Mouse (Mus musculus) limb, embryonic 12.5 days (tissue): ENCODE measurements at regions not wholly inside any gene's neighbourhood (a gene's known extent, or its start where the extent isn't known, plus 50 kb on each side); places are given as distances from the start of the nearest gene placed in this dataset.
A peak's percentile ranks its signal among the peaks of the same experiment; 100 is the strongest.

Source experiments
- ATAC-seq: fragments of 200-750 bp; cut with Nextera tagmentation; 2 replicates; pipeline ENCODE4 v1.8.0; 2017; ENCODE audit warnings: low read depth, moderate TSS enrichment; ENCODE audit not compliant: insufficient number of reproducible peaks, insufficient read depth, low FRiP score, low TSS enrichment
- H3K27ac ChIP-seq: fragments of 300-500 bp; sonication (generic); 2 replicates; pipeline ENCODE4 v1.5.1; 2016; ENCODE audit warnings: mild to moderate bottlenecking, moderate library complexity
- H3K27me3 ChIP-seq: fragments of 300-500 bp; sonication (generic); 2 replicates; pipeline ENCODE4 v1.6.1; 2016; ENCODE audit warnings: mild to moderate bottlenecking, moderate library complexity
- H3K36me3 ChIP-seq: fragments of 300-500 bp; sonication (generic); 2 replicates; pipeline ENCODE4 v1.6.1; 2016; ENCODE audit warnings: mild to moderate bottlenecking, moderate library complexity
- H3K4me1 ChIP-seq: fragments of 300-500 bp; sonication (generic); replicated peaks from 2 replicates; pipeline ENCODE4 v1.6.1; 2016
- H3K4me2 ChIP-seq: fragments of 300-500 bp; sonication (generic); 2 replicates; pipeline ENCODE4 v1.6.1; 2016; ENCODE audit warnings: mild to moderate bottlenecking, moderate library complexity
- H3K4me3 ChIP-seq: fragments of 300-500 bp; sonication (generic); replicated peaks from 2 replicates; pipeline ENCODE4 v1.5.1; 2016; ENCODE audit warnings: mild to moderate bottlenecking
- H3K9ac ChIP-seq: fragments of 300-500 bp; sonication (generic); replicated peaks from 2 replicates; pipeline ENCODE4 v1.6.1; 2016; ENCODE audit warnings: mild to moderate bottlenecking, moderate library complexity
- H3K9me3 ChIP-seq: fragments of 300-500 bp; sonication (generic); 2 replicates; pipeline ENCODE4 v1.6.1; 2016; ENCODE audit warnings: mild to moderate bottlenecking, moderate library complexity
- WGBS: fragments of 180-500 bp; shearing (Covaris S2); methylation state at CpG from one replicate; pipeline ENCODE4 v1.1.7; 2016; 5-methylcytosine and 5-hydroxymethylcytosine counted together

DNA sequence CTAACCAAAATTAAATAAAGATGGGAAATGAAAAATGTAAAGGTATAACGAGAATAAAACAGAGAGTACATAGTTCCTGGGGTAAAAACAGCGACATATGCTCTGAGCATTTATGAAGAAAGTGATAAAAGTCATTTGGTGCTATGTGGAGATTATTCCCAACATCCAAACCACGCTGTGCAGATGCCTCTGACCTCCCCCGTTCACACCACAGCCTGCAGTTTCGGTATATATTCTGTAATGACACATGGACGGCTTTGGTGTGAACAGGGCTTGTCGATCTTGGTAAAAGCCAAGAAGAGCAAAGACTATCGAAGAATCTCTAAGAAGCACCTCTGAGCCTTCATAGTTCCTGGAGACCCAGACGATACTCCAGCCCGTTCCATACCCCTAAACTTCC, 95.2 kb upstream of the Ppp1r26 start:
- Histone ChIP-seq H3K36me3 (no peaks in the 10 kb centered on the region), H3K4me2 (no peak overlapping the region), H3K27me3 (no peaks in the 10 kb centered on the region), H3K27ac (no peak overlapping the region), H3K4me3 (no peak overlapping the region), H3K9me3 (no peaks in the 10 kb centered on the region), H3K9ac (no peak overlapping the region), H3K4me1 (no peaks in the 10 kb centered on the region)
- 91% methylated on average over 10 of the region's 10 CpGs for WGBS
- no peak for ATAC-seq

DNA sequence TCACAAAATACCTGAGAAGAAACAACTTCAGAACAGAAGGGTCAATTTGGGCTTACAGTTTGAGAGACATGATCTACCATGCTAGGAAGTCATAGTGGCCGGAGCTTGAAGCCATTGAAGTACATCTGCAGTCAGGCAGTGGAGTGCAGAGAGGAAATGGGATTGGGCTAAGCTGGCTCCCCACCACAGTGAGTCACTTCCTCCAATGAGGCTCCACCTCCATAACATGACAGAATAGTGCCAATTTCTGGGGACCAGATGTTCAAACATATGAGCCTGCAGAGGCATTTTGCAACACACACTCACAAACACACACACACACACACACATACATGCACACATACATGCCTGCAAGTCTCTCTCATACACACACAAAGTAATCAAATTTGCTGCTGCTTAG, 93.7 kb upstream of the Ppp1r26 start:
- ATAC-seq: no peak
- no peaks in the 10 kb centered on the region for H3K9me3 ChIP-seq
- WGBS: 74% methylated on average over 1 of the region's 1 CpGs

DNA sequence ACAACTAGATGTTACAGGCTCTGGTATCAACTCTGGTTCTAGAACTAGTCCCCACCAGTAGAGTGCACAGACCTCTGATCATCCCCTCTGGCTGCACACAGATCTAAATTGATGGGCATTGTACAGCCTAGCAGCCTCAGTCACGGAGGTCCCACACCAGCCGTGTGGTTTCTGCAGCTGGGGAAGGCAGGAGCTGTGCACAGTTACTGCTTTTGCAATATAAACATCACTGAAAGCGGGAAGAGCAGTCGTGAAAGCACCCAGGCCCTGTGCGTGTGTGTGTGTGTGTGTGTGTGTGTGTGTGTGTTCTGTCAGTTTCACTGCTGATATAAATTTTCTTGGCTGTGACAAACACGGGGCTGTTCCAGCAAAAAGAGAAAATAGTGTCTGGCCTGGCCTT, 84.4 kb upstream of the Ppp1r26 start:
- H3K27me3 ChIP-seq: no peaks in the 10 kb centered on the region
- H3K27ac ChIP-seq: no peak overlapping the region
- no peaks in the 10 kb centered on the region for H3K36me3 ChIP-seq
- no peak overlapping the region for H3K4me3 ChIP-seq
- no peak for ATAC-seq
- no peak overlapping the region for H3K9ac ChIP-seq
- no peak overlapping the region for H3K4me2 ChIP-seq
- 42% methylated on average over 6 of the region's 6 CpGs for WGBS
- H3K4me1 ChIP-seq: peaks cover 8% of the 10 kb centered on the region; the same call in 1 of the 2 replicates
- H3K9me3 ChIP-seq: 0 out of 2 replicates have a peak, but pooled peaks cover 3% of the 10 kb centered on the region

More for the DNA sequence above, 93.7 kb upstream of the Ppp1r26 start:
- no peak overlapping the region for H3K4me3 ChIP-seq
- no peak overlapping the region for H3K9ac ChIP-seq
- no peaks in the 10 kb centered on the region for H3K4me1 ChIP-seq
- no peak overlapping the region for H3K27ac ChIP-seq
- H3K4me2 ChIP-seq: no peak overlapping the region
- no peaks in the 10 kb centered on the region for H3K27me3 ChIP-seq
- no peaks in the 10 kb centered on the region for H3K36me3 ChIP-seq

DNA sequence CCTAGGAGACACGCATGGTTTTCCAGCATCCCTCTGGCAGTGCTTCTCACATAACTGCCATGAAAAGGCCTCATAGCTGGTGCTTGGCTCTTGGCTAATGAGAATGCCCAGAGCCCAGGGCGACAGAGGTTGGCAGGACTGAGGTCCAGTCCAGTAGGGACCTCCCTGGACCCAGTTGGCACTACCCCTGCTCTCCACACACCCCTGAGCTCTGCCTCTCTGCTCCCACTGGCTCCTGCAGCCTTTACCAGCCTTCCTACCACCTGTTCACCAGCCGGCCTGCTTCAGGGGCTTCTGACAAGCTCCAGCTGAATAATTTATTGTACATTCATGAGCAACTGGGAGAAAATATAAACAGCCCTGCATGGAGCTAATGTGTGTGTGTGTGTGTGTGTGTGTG, 82.0 kb upstream of the Ppp1r26 start:
- no peak for ATAC-seq
- H3K9ac ChIP-seq: no peak overlapping the region

DNA sequence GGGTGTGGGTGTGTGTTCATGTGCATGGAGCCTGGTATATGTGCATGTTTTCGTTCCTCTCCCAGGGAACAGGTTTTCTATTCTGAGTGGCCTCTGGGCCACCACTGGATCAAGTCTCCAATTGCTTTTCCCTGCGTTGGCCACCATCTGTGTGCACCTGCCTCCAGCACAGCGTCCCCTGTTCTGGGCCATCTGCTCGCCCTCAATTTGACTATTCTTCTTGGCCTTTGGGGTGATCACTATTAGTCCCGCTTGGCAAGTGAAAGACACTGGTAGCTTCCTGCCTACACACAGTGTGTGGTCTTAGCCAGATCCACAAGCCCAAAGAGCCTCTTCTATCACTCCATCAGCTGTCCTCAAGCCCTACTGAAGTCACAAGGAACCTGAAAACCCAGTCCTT, 80.8 kb upstream of the Ppp1r26 start:
- no peak overlapping the region for H3K4me3 ChIP-seq
- H3K4me1 ChIP-seq: peaks cover 32% of the 10 kb centered on the region
- 86% methylated on average over 5 of the region's 5 CpGs for WGBS
- H3K4me2 ChIP-seq: no peak overlapping the region
- no peak overlapping the region for H3K9ac ChIP-seq
- H3K36me3 ChIP-seq: no peaks in the 10 kb centered on the region
- H3K9me3 ChIP-seq: 0 out of 2 replicates have a peak, but pooled peaks cover 2% of the 10 kb centered on the region
- no peak for ATAC-seq
- no peaks in the 10 kb centered on the region for H3K27me3 ChIP-seq
- H3K27ac ChIP-seq: no peak overlapping the region

More for the DNA sequence above, 82.0 kb upstream of the Ppp1r26 start:
- no peak overlapping the region for H3K4me2 ChIP-seq
- H3K4me3 ChIP-seq: no peak overlapping the region
- no peaks in the 10 kb centered on the region for H3K36me3 ChIP-seq
- H3K27ac ChIP-seq: 0 out of 2 replicates have a peak overlapping the region, but pooled peaks have one; percentile 29
- 0 out of 2 replicates have a peak, but pooled peaks cover 3% of the 10 kb centered on the region for H3K9me3 ChIP-seq
- 45% methylated on average over 3 of the region's 3 CpGs for WGBS
- no peaks in the 10 kb centered on the region for H3K27me3 ChIP-seq
- H3K4me1 ChIP-seq: peaks cover 21% of the 10 kb centered on the region

DNA sequence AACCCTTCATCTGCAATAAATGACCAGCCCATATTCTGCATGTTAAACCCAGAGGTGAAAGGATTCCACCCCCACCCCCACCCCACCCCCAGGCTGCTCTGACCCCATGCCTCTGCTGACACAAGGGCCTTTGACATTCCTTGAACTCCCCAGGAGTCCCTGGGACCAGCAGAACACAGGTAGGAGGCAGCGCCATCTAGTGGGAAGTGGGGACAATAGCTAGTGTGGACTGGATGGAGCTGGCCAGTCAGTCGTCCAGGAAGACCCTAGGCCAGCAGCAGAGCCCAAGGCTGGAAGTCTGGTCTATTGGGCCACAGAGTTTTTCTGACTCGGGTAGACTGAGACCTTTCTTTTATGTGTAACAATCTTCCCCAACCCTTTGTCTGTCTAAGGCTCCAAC, 71.8 kb upstream of the Ppp1r26 start:
- Histone ChIP-seq H3K4me1 (peaks cover 37% of the 10 kb centered on the region), H3K4me2 (no peak overlapping the region), H3K9ac (no peak overlapping the region), H3K27me3 (no peaks in the 10 kb centered on the region), H3K9me3 (no peaks in the 10 kb centered on the region), H3K4me3 (no peak overlapping the region), H3K27ac (no peak overlapping the region), H3K36me3 (no peaks in the 10 kb centered on the region)
- 11% methylated on average over 3 of the region's 3 CpGs for WGBS
- no peak for ATAC-seq

DNA sequence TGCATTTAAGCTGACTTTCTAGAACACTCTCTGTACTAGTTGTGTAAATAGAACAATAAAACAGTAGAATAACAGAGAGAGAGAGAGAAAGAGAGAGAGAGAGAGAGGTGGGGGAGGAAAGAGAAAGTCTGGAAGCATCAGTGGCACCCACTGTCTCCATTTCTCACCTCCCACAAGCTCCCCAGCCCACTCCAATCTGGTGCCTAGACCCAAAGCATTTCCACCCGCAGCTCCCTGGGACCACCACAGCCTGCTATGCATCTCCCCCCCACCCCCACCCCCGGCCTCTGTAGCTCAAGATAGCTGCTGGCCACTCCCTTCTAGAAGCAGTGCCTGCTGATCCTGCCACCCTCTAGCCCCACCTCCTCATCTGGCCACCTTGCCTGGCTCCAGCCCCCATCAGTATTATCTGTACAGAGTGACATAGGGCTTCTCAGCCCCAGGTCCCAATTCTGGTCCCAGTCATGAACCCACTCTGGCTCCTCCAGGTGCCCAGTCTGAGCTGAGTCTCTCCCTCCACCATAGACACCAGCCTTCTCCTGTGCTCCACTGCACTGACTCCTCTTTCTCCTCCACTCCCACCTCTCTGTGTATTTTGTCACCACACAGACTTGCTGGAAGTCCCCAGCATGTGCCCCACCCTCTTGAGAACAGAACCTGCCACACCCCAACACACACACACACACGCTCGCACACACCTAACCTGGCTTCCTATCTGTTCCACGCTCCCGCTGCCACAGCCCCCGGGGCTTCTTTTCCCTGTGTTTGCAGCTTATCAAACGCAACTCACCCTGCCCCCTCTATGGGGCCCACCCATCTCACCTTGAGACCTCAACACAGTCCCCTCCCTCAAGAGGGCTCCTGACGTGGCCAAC, 68.4 kb upstream of the Ppp1r26 start:
- peaks cover 5% of the 10 kb centered on the region; the same call in 1 of the 2 replicates for H3K27me3 ChIP-seq
- H3K27ac ChIP-seq: no peak overlapping the region
- ATAC-seq: no peak
- H3K4me2 ChIP-seq: no peak overlapping the region
- no peaks in the 10 kb centered on the region for H3K36me3 ChIP-seq
- 0 out of 2 replicates have a peak overlapping the region, but pooled peaks have one; percentile 0 for H3K9ac ChIP-seq
- H3K4me1 ChIP-seq: peaks cover 6% of the 10 kb centered on the region
- H3K4me3 ChIP-seq: no peak overlapping the region
- H3K9me3 ChIP-seq: no peaks in the 10 kb centered on the region
- WGBS: 70% methylated on average over 9 of the region's 9 CpGs

DNA sequence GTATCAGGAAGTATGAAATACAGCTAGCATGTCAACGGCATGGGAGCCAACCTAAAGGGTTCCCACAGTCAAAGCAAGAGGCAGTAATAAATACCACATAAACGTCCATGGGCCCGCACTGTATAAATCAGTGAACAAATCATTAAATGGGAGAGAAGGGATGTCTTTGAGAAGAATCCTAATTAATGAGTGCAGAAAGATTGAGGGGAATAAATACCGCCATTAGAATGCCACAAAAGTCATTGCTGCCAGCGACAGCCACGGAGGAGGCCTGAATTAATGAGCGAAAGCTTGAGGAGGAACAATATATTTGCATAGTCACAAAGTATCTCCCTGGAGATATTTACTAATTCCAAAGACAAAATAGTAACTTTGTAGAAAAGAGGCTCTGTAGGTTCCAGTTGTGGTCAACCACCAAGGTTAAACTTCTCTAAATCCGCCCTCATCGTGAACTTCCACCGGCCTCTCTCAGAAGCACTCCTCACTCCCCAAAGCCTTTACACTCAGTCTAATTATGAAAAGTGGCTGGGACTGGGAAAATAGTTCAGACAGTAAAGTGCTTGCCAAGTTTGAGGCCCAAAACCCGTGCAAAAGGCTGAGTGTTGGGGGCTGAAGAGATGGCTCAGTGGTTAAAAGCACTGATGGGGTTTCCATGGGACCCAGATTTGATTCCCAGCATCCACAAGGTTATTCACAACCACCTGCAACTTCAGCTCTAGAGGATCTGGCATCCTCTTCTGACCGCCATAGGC, 64.4 kb upstream of the Ppp1r26 start:
- Histone ChIP-seq H3K4me3 (no peak overlapping the region), H3K4me2 (no peak overlapping the region), H3K4me1 (peaks cover 4% of the 10 kb centered on the region), H3K9me3 (no peaks in the 10 kb centered on the region), H3K9ac (no peak overlapping the region), H3K27me3 (peaks cover 5% of the 10 kb centered on the region; the same call in 1 of the 2 replicates), H3K36me3 (no peaks in the 10 kb centered on the region), H3K27ac (no peak overlapping the region)
- ATAC-seq: no peak
- WGBS: 85% methylated on average over 12 of the region's 12 CpGs

DNA sequence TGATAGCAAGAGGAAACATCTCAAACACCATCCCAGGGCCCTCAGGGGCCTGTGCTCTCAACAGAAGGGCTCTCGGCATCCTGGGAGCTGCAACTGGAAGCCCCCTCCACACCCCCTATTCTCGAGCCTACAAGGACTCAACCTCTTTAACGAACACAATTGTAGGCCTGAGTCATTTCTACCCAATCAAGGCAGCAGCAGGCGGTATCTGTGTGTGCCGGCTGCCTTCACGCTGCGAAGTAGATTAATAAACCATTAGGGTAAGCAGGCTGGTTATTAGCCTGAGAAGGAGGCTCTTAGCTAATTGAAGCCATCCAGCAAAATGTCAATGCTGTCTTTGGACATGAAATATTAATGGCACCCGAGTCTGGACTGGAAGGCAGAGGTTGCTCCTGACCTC, 61.7 kb upstream of the Ppp1r26 start:
- peaks cover 12% of the 10 kb centered on the region for H3K4me1 ChIP-seq
- H3K9ac ChIP-seq: no peak overlapping the region
- no peak overlapping the region for H3K4me2 ChIP-seq
- ATAC-seq: no peak
- H3K27me3 ChIP-seq: peaks cover 5% of the 10 kb centered on the region; the same call in 1 of the 2 replicates
- 18% methylated on average over 8 of the region's 8 CpGs for WGBS
- H3K36me3 ChIP-seq: no peaks in the 10 kb centered on the region
- no peak overlapping the region for H3K27ac ChIP-seq
- H3K4me3 ChIP-seq: no peak overlapping the region
- H3K9me3 ChIP-seq: no peaks in the 10 kb centered on the region

DNA sequence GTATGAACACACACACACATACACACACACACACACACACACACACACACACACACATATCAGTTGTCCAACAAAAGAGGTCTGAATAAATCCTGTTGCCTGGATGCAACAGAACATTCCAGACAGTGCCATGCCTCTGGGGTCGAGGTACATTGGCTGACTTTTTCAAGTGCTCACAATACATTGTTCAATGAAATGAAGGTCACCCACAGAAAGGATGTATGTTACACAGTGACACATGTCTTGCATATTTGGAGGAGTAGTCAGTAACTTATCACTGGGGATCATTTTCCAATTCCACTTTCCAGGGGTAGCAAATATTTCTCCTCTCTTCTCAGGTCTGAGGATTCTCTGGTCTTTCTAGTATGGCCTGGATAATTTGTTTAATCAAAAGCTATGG, 59.8 kb upstream of the Ppp1r26 start:
- Histone ChIP-seq H3K9ac (no peak overlapping the region), H3K36me3 (no peaks in the 10 kb centered on the region), H3K27me3 (no peaks in the 10 kb centered on the region), H3K4me3 (no peak overlapping the region), H3K9me3 (no peaks in the 10 kb centered on the region), H3K4me2 (no peak overlapping the region), H3K27ac (no peak overlapping the region), H3K4me1 (peaks cover 12% of the 10 kb centered on the region)
- ATAC-seq: no peak
- WGBS: 83% methylated on average over 1 of the region's 1 CpGs

DNA sequence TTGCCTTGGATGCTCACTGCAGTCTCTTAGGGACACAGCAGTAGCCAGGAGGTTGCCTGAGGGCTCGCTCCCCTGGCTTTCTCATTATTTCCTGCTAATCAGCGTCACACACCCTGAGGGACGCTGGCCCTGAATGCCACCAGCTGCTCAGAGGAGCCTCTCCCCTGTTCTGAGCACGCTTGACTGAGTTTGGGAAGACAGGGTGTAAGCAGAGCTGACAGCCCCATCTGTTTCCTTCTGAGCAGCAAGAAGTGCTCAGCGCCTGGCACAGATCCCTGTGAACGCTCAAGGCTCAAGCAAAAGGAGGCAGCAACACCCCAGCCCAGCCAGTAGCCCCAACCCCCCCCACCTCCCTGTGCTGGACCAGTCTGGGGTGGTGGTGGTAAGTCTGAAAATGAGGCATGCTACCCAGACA, 59.2 kb upstream of the Ppp1r26 start:
- H3K4me2 ChIP-seq: no peak overlapping the region
- H3K36me3 ChIP-seq: no peaks in the 10 kb centered on the region
- H3K4me1 ChIP-seq: peaks cover 12% of the 10 kb centered on the region
- H3K27ac ChIP-seq: no peak overlapping the region
- WGBS: 19% methylated on average over 6 of the region's 6 CpGs
- no peaks in the 10 kb centered on the region for H3K9me3 ChIP-seq
- H3K9ac ChIP-seq: no peak overlapping the region
- no peak overlapping the region for H3K4me3 ChIP-seq
- no peak for ATAC-seq
- no peaks in the 10 kb centered on the region for H3K27me3 ChIP-seq
